Mouse (Mus musculus): ENCODE measurements around the gene Clip1. TPM values are rescaled to one million over a fixed set of nuclear protein-coding genes. Genes with fewer than 3 reads are reported as not detected.
A peak's percentile ranks its signal among the peaks of the same experiment; 100 is the strongest.
"Not testable (repeated sequence)": the region's sequence is repeated elsewhere in the genome, so short reads cannot be mapped to it uniquely, and the experiment has no call there.

The Clip1 gene
- polyA plus RNA-seq (2015; fragmentation: Nextera tagmentation; extraction: Ambion mirVana) = 10.1 and 12.2 TPM in 2 replicates

DNA sequence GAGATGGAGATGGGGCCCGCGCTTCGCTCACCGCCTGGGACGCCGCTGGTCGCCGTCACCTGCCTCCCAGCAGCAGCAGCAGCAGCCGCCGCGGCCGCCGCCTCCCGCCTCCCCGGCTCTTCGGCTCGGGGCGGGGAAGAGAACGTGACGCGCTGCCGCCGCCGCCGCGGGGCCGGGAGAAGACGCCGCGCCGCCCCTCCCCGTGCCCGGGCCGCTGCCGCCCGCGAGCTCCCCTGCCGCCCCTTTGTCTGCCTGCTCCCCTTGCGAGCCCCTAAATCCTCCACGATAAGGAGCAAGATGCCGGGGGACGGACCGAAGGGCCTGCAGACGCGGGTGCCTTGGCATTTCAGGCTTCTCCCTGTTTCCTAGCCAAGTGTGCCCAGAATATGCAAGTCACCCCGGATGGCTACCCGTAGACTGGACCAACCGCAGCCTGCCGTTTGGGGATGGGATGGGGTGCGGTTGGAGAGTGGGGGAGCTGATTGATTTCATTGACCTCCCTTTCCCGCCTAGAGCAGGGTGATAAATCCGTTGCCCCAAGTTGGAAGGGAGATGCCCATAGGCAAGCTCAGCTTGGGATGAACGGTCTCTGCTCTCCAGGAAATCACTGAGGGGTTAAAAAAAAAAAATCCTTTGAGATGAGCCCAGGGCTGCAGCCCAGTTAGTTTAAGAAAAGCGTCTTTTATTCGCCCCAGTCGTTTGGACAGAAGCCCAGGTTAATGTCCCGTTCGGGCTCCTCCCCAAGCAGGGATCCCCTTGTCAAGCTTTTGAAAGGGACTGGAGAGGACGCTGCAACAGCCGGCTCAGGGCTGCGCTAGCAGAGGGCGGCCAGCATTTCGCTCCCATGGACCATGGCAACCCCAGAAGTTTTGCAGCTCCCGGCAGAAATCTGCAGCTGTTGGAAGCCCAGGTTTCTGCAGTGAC is at the start of gene Clip1:
Gene Clip1 (minus strand): TSS at position 398 of the 924 bp plus-strand sequence.
- Histone ChIP-seq H3K4me2 (ENCODE audit: low read depth, low read length) (peak within 1 kb of the TSS; percentile 97), H3K27me3 (ENCODE audit: insufficient read depth, low read length) (no peaks in the 10 kb centered on the region), H3K27ac (ENCODE audit: low read depth) (peak within 1 kb of the TSS; percentile 93), H3K9me3 (ENCODE audit: low read length) (no peaks in the 10 kb centered on the region), H3K9ac (replicated peaks) (peak within 1 kb of the TSS; percentile 91), H3K4me3 (ENCODE audit: low read depth, low read length) (peak within 1 kb of the TSS; percentile 90), H3K36me3 (replicated peaks; ENCODE audit: insufficient read depth, low read length) (no peaks in the 10 kb centered on the region), H3K4me1 (ENCODE audit: insufficient read depth) (peaks cover 14% of the 10 kb centered on the region)
- TF ChIP-seq CTCF (IDR thresholded peaks at IDR 0.05; ENCODE audit: low read depth) (no peak), EP300 (IDR thresholded peaks at IDR 0.05; ENCODE audit: low read depth) (no peak)
- peak; percentile 78 for DNase-seq
- 4% methylated on average over 42 of the region's 64 CpGs for WGBS (ENCODE audit: insufficient replicate concordance)
- ATAC-seq = peak; percentile 76

- DNase-seq (no peak), ATAC-seq (no peak)
- Histone ChIP-seq H3K4me1 (ENCODE audit: insufficient read depth) (no peaks in the 10 kb centered on the region), H3K4me3 (ENCODE audit: low read depth, low read length) (no peak overlapping the region), H3K36me3 (replicated peaks; ENCODE audit: insufficient read depth, low read length) (peaks cover 80% of the 10 kb centered on the region), H3K9ac (replicated peaks) (no peak overlapping the region), H3K27ac (ENCODE audit: low read depth) (no peak overlapping the region), H3K4me2 (ENCODE audit: low read depth, low read length) (no peak overlapping the region), H3K27me3 (ENCODE audit: insufficient read depth, low read length) (no peaks in the 10 kb centered on the region), H3K9me3 (ENCODE audit: low read length) (no peaks in the 10 kb centered on the region)
- WGBS (ENCODE audit: insufficient replicate concordance) = 90% methylated on average over 2 of the region's 2 CpGs
- TF ChIP-seq EP300 (IDR thresholded peaks at IDR 0.05; ENCODE audit: low read depth) = no peak
- TF ChIP-seq CTCF (IDR thresholded peaks at IDR 0.05; ENCODE audit: low read depth) = no peak
Measured at GRCm38 (mm10) chr5:123730981-123731380, 46.6 kb upstream of the Clip1 start.

GRCm38 (mm10) chr5:123723816-123724215 is 39.4 kb upstream of the Clip1 start:
- DNase-seq; H3K9me3 ChIP-seq (ENCODE audit: low read length); H3K4me2 ChIP-seq (ENCODE audit: low read depth, low read length); H3K9ac ChIP-seq (replicated peaks); H3K27me3 ChIP-seq (ENCODE audit: insufficient read depth, low read length); ATAC-seq; H3K27ac ChIP-seq (ENCODE audit: low read depth); H3K4me1 ChIP-seq (ENCODE audit: insufficient read depth); H3K4me3 ChIP-seq (ENCODE audit: low read depth, low read length): not testable (repeated sequence)
- 81% methylated on average over 7 of the region's 7 CpGs for WGBS (ENCODE audit: insufficient replicate concordance)
- H3K36me3 ChIP-seq (replicated peaks; ENCODE audit: insufficient read depth, low read length) = peaks cover 15% of the 10 kb centered on the region

- peaks cover 18% of the 10 kb centered on the region for H3K36me3 ChIP-seq (replicated peaks; ENCODE audit: insufficient read depth, low read length)
- H3K9ac ChIP-seq (replicated peaks) = peak within 1 kb of the TSS; percentile 89
- DNase-seq (peak; percentile 96), ATAC-seq (peak; percentile 100)
- no peak for TF ChIP-seq CTCF (IDR thresholded peaks at IDR 0.05; ENCODE audit: low read depth)
- TF ChIP-seq EP300 (IDR thresholded peaks at IDR 0.05; ENCODE audit: low read depth) = peak; percentile 32; the same call in 1 of the 2 replicates
- H3K27me3 ChIP-seq (ENCODE audit: insufficient read depth, low read length) = no peaks in the 10 kb centered on the region
- WGBS (ENCODE audit: insufficient replicate concordance) = under 1% methylated on average over 81 of the region's 83 CpGs
- H3K4me1 ChIP-seq (ENCODE audit: insufficient read depth) = peaks cover 6% of the 10 kb centered on the region
- peak within 1 kb of the TSS; percentile 88 for H3K4me3 ChIP-seq (ENCODE audit: low read depth, low read length)
- no peaks in the 10 kb centered on the region for H3K9me3 ChIP-seq (ENCODE audit: low read length)
- peak within 1 kb of the TSS; percentile 85 for H3K27ac ChIP-seq (ENCODE audit: low read depth)
- H3K4me2 ChIP-seq (ENCODE audit: low read depth, low read length) = peak within 1 kb of the TSS; percentile 80
Measured at GRCm38 (mm10) chr5:123720328-123721311, 36.2 kb upstream of the Clip1 start, which contains the start of gene Zcchc8. Gene Zcchc8 (minus strand): TSS chr5:123721100.

DNA sequence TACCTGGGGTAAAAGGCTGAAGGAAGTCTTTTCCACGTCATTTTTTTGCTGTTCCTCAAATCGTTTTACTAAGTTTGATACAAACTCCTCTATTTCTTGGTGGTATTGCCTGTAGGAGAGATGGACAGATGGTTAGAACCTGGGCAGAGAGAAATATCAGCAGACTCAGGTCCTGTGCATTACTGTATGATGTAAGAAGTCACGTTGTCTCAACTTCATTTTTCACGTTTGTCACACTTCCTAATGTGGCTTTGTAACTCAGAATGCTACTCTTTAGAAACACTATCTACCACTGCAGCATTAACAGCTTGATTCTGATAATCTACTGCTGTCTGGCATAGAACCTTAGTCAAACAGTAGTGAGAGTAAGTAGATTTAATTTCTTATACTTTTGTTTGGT is 30.2 kb upstream of the Clip1 start:
- no peaks in the 10 kb centered on the region for H3K9me3 ChIP-seq (ENCODE audit: low read length)
- no peak overlapping the region for H3K4me3 ChIP-seq (ENCODE audit: low read depth, low read length)
- H3K4me2 ChIP-seq (ENCODE audit: low read depth, low read length) = no peak overlapping the region
- no peak for ATAC-seq
- peak overlapping the region; percentile 66 for H3K27ac ChIP-seq (ENCODE audit: low read depth)
- H3K9ac ChIP-seq (replicated peaks) = no peak overlapping the region
- TF ChIP-seq CTCF (IDR thresholded peaks at IDR 0.05; ENCODE audit: low read depth) = no peak
- no peak for TF ChIP-seq EP300 (IDR thresholded peaks at IDR 0.05; ENCODE audit: low read depth)
- WGBS (ENCODE audit: insufficient replicate concordance) = 55% methylated on average over 4 of the region's 4 CpGs
- H3K4me1 ChIP-seq (ENCODE audit: insufficient read depth) = peaks cover 6% of the 10 kb centered on the region
- no peak for DNase-seq
- H3K36me3 ChIP-seq (replicated peaks; ENCODE audit: insufficient read depth, low read length) = peaks cover 72% of the 10 kb centered on the region
- H3K27me3 ChIP-seq (ENCODE audit: insufficient read depth, low read length) = no peaks in the 10 kb centered on the region
